Mouse (Mus musculus) hindbrain, embryonic 13.5 days (tissue): ENCODE measurements around the gene Olfr521. TPM values are rescaled to one million over a fixed set of nuclear protein-coding genes. Genes with fewer than 3 reads are reported as not detected.
A peak's percentile ranks its signal among the peaks of the same experiment; 100 is the strongest.
"Not testable (repeated sequence)": the region's sequence is repeated elsewhere in the genome, so short reads cannot be mapped to it uniquely, and the experiment has no call there.

ENCODE experiments used
- ATAC-seq: fragments of 200-750 bp; cut with Nextera tagmentation; 2 replicates; pipeline ENCODE4 v1.8.0; 2017; ENCODE audit warnings: moderate TSS enrichment; ENCODE audit not compliant: low FRiP score
- H3K27ac ChIP-seq: fragments of 300-500 bp; sonication (generic); 2 replicates; pipeline ENCODE4 v1.5.1; 2015; ENCODE audit warnings: inconsistent platforms, mild to moderate bottlenecking, moderate library complexity
- H3K27me3 ChIP-seq: fragments of 300-500 bp; sonication (generic); 2 replicates; pipeline ENCODE4 v1.6.1; 2015; ENCODE audit warnings: mild to moderate bottlenecking, inconsistent platforms
- H3K36me3 ChIP-seq: fragments of 300-500 bp; sonication (generic); 2 replicates; pipeline ENCODE4 v1.6.1; 2015; ENCODE audit warnings: mild to moderate bottlenecking, inconsistent platforms
- H3K4me1 ChIP-seq: fragments of 300-500 bp; sonication (generic); replicated peaks from 2 replicates; pipeline ENCODE4 v1.6.1; 2015; ENCODE audit warnings: inconsistent platforms
- H3K4me2 ChIP-seq: fragments of 300-500 bp; sonication (generic); 2 replicates; pipeline ENCODE4 v1.6.1; 2015; ENCODE audit warnings: inconsistent platforms, mild to moderate bottlenecking, moderate library complexity
- H3K4me3 ChIP-seq: fragments of 300-500 bp; sonication (generic); 2 replicates; pipeline ENCODE4 v1.5.1; 2015; ENCODE audit warnings: mild to moderate bottlenecking, inconsistent platforms
- H3K9ac ChIP-seq: fragments of 300-500 bp; sonication (generic); 2 replicates; pipeline ENCODE4 v1.6.1; 2015; ENCODE audit warnings: mild to moderate bottlenecking, inconsistent platforms
- H3K9me3 ChIP-seq: fragments of 300-500 bp; sonication (generic); 2 replicates; pipeline ENCODE4 v1.6.1; 2016; ENCODE audit warnings: inconsistent platforms
- WGBS: fragments of 180-500 bp; shearing (Covaris S2); methylation state at CpG from one replicate; pipeline ENCODE4 v1.1.7; 2015; 5-methylcytosine and 5-hydroxymethylcytosine counted together
- polyA plus RNA-seq: library from polyadenylated mRNA; unstranded; fragments of >200 nt; fragmentation: Nextera tagmentation; extraction: Ambion mirVana; gene quantifications from 2 replicates; pipeline ENCODE4 v1.2.1, GENCODE M21; 2015

Olfr521 gene
- polyA plus RNA-seq, result not detected in 2 replicates

DNA sequence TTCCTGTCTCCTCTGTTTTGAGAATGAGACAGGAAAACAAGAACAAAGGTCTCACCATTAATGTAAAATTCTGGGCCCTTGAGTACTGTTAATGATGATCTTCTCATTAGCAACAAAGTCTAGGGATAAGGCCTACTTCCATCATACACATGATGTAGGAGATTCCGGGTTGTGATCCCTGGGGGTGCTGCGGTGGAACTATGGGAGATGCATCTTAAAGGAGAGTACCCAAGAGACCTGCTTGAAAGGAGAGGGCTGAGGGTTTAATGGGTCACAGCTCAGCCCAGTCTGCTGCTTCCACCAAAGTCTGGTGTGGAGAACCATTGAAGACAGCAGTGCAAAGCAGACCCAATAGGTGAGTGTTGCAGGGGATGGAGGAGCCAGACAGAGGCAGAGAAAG lies at the start of gene Olfr521:
Olfr521 (plus strand) TSS at position 301 of the 400 bp plus-strand sequence.
- 83% methylated on average over 2 of the region's 2 CpGs for WGBS
- Histone ChIP-seq H3K4me2 (no peak within 1 kb of the TSS), H3K9ac (no peak within 1 kb of the TSS), H3K4me1 (no peaks in the 10 kb centered on the region), H3K27ac (no peak within 1 kb of the TSS), H3K27me3 (no peaks in the 10 kb centered on the region), H3K36me3 (peaks cover 6% of the 10 kb centered on the region; the same call in 1 of the 2 replicates), H3K9me3 (peaks cover 16% of the 10 kb centered on the region), H3K4me3 (no peak within 1 kb of the TSS)
- no peak for ATAC-seq

- Histone ChIP-seq H3K4me1 (no peaks in the 10 kb centered on the region), H3K9ac (no peak overlapping the region), H3K27ac (no peak overlapping the region), H3K4me2 (no peak overlapping the region), H3K36me3 (no peaks in the 10 kb centered on the region), H3K9me3 (peaks cover 2% of the 10 kb centered on the region; the same call in 1 of the 2 replicates), H3K27me3 (no peaks in the 10 kb centered on the region), H3K4me3 (no peak overlapping the region)
- ATAC-seq, result no peak
- 92% methylated on average over 2 of the region's 2 CpGs for WGBS
These were observed 46.8 kb upstream of the Olfr521 start for GRCm38 (mm10) chr7:99716536-99716935.

GRCm38 (mm10) chr7:99729973-99730372 lies 33.3 kb upstream of the Olfr521 start, which contains the start of gene Olfr520:
TSS of gene Olfr520 (plus strand) at chr7:99730273.
- Histone ChIP-seq H3K9ac (no peak within 1 kb of the TSS), H3K4me3 (no peak within 1 kb of the TSS), H3K4me2 (no peak within 1 kb of the TSS), H3K4me1 (no peaks in the 10 kb centered on the region), H3K9me3 (0 out of 2 replicates have a peak, but pooled peaks cover 3% of the 10 kb centered on the region), H3K36me3 (no peaks in the 10 kb centered on the region), H3K27ac (no peak within 1 kb of the TSS), H3K27me3 (no peaks in the 10 kb centered on the region)
- WGBS, result 81% methylated on average over 2 of the region's 2 CpGs
- ATAC-seq, result no peak

DNA sequence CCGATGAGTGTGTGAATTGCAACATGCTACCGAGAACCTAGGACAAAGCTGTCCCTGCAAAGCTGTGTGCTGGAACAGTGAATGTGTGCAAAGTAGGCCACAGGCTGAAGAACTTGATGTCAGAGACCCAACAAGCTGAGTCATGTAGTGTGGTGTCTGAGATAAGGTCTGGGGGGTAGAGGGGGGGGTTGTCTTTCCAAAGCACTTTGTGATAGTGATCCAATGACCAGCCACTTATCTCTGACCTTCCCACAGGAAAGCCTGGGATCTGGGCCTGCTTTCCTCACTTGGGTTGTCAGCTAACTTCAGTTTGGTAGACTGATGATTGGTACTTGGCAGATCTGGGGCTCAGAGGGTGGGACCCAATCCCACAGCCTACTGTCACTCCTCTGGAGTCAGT lies 28.7 kb upstream of the Olfr521 start:
- Histone ChIP-seq H3K27me3 (no peaks in the 10 kb centered on the region), H3K4me3 (no peak overlapping the region), H3K36me3 (no peaks in the 10 kb centered on the region), H3K9me3 (no peaks in the 10 kb centered on the region), H3K9ac (no peak overlapping the region), H3K4me2 (no peak overlapping the region), H3K4me1 (0 out of 2 replicates have a peak, but pooled peaks cover 5% of the 10 kb centered on the region), H3K27ac (no peak overlapping the region)
- no peak for ATAC-seq
- 90% methylated on average over 2 of the region's 2 CpGs for WGBS

- not testable (repeated sequence) for H3K36me3 ChIP-seq, H3K9ac ChIP-seq, H3K4me1 ChIP-seq, H3K4me3 ChIP-seq, H3K4me2 ChIP-seq, ATAC-seq, H3K27ac ChIP-seq, H3K9me3 ChIP-seq, H3K27me3 ChIP-seq
- 94% methylated on average over 9 of the region's 9 CpGs for WGBS
These were observed 27.8 kb upstream of the Olfr521 start for GRCm38 (mm10) chr7:99735491-99735890.

DNA sequence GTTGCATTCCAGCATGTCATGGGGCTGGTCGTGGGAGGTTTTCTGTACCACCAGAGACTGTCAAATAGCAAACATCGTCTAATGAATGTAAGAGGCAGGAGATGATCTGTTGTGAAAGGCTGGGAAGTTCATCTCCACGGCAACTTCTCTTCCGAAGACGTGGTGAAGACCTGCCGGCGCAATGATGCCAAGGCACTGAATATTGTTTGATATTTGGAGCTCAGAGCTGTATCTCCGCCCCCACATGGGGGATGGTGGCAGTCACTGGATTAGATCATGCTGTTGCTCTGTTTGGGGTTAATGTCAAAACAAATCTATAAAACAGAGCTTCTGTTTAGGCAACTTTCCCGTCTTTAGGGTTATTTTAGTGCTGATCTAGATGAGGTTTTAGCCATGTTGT lies 24.0 kb upstream of the Olfr521 start:
- Histone ChIP-seq H3K4me2 (no peak overlapping the region), H3K4me1 (0 out of 2 replicates have a peak, but pooled peaks cover 5% of the 10 kb centered on the region), H3K4me3 (no peak overlapping the region), H3K9ac (no peak overlapping the region), H3K9me3 (no peaks in the 10 kb centered on the region), H3K36me3 (no peaks in the 10 kb centered on the region), H3K27ac (no peak overlapping the region), H3K27me3 (no peaks in the 10 kb centered on the region)
- 49% methylated on average over 9 of the region's 9 CpGs for WGBS
- no peak for ATAC-seq

GRCm38 (mm10) chr7:99781385-99781784 lies 18.1 kb downstream of the Olfr521 start:
- Histone ChIP-seq H3K27me3 (no peaks in the 10 kb centered on the region), H3K36me3 (no peaks in the 10 kb centered on the region), H3K9ac (no peak overlapping the region), H3K27ac (no peak overlapping the region), H3K4me2 (no peak overlapping the region), H3K4me3 (no peak overlapping the region), H3K9me3 (no peaks in the 10 kb centered on the region), H3K4me1 (no peaks in the 10 kb centered on the region)
- no peak for ATAC-seq
- WGBS, result 75% methylated on average over 5 of the region's 5 CpGs

- no peak overlapping the region for H3K9ac ChIP-seq
- no peak overlapping the region for H3K4me3 ChIP-seq
- ATAC-seq, result no peak
- H3K4me1 ChIP-seq, result no peaks in the 10 kb centered on the region
- no peak overlapping the region for H3K27ac ChIP-seq
- no peak overlapping the region for H3K4me2 ChIP-seq
- WGBS, result 70% methylated on average over 2 of the region's 2 CpGs
- H3K36me3 ChIP-seq, result no peaks in the 10 kb centered on the region
- no peaks in the 10 kb centered on the region for H3K9me3 ChIP-seq
- H3K27me3 ChIP-seq, result no peaks in the 10 kb centered on the region
These were observed 18.6 kb downstream of the Olfr521 start for GRCm38 (mm10) chr7:99781916-99782315.

DNA sequence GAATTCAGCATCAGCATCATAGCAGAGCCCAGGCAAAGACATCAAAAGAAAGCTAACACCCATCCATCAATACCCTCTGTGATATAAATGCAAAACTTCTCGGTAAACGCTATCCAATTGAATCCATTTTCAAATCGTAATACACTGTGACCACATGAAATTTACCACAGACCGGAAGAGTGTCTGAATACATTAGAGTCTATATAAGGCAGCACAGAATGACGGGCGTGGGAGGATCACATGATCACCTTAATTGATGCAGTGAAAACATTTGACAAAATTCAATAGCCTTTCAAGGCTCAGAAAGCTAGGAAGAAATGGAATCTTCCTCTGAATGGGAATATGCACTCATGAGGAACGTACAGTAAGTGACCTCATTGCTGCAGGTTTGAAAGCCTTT lies 20.1 kb downstream of the Olfr521 start:
- Histone ChIP-seq H3K4me3 (no peak overlapping the region), H3K9ac (no peak overlapping the region), H3K4me2 (no peak overlapping the region), H3K27me3 (no peaks in the 10 kb centered on the region), H3K4me1 (peaks cover 14% of the 10 kb centered on the region), H3K9me3 (no peaks in the 10 kb centered on the region), H3K27ac (no peak overlapping the region), H3K36me3 (no peaks in the 10 kb centered on the region)
- no peak for ATAC-seq
- WGBS, result 68% methylated on average over 7 of the region's 7 CpGs

DNA sequence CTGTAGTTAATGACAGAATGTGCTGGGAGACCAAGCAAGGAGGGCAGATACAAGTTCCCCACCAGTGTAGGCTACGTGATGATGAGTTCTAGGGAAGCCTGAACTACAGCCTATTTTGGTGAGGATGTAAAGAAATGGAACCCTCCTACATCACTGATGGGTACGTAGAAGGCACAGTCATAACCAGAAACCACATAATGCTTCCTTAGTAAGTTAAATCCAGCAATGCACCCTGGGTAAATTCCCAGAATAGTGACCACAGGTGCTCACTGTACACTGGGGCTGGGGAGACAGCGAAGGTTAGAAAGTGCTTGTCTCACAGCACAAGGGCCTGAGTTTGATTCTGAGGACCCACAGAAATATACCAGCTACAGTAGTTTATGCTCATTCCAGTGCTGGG lies 22.2 kb downstream of the Olfr521 start:
- no peaks in the 10 kb centered on the region for H3K27me3 ChIP-seq
- no peak overlapping the region for H3K9ac ChIP-seq
- no peak overlapping the region for H3K27ac ChIP-seq
- ATAC-seq, result no peak
- no peaks in the 10 kb centered on the region for H3K36me3 ChIP-seq
- H3K9me3 ChIP-seq, result no peaks in the 10 kb centered on the region
- H3K4me3 ChIP-seq, result no peak overlapping the region
- peaks cover 20% of the 10 kb centered on the region for H3K4me1 ChIP-seq
- WGBS, result 87% methylated on average over 3 of the region's 3 CpGs
- H3K4me2 ChIP-seq, result no peak overlapping the region

DNA sequence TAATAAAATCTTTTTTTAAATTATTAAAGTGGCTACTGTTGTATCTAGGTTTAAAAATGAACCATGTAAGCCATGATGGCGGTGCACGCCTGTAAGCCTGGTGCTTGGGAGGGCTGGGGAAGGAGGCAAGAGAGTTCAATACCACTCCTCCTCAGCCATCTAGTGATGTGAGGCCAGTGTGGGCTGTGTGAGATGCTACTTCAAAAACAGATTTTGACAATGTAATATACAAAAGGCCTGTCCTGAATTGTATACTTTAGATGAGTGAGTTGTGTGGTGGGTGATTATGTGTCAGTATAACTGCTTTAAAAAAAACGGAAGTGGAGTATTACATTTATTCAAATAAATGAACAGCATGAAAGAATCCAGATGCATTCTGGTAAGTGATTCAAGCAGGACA lies 23.5 kb downstream of the Olfr521 start:
- no peak overlapping the region for H3K9ac ChIP-seq
- WGBS, result 79% methylated on average over 3 of the region's 3 CpGs
- H3K4me2 ChIP-seq, result no peak overlapping the region
- no peaks in the 10 kb centered on the region for H3K27me3 ChIP-seq
- no peaks in the 10 kb centered on the region for H3K9me3 ChIP-seq
- H3K27ac ChIP-seq, result no peak overlapping the region
- ATAC-seq, result no peak
- peaks cover 27% of the 10 kb centered on the region for H3K4me1 ChIP-seq
- H3K4me3 ChIP-seq, result no peak overlapping the region
- no peaks in the 10 kb centered on the region for H3K36me3 ChIP-seq

DNA sequence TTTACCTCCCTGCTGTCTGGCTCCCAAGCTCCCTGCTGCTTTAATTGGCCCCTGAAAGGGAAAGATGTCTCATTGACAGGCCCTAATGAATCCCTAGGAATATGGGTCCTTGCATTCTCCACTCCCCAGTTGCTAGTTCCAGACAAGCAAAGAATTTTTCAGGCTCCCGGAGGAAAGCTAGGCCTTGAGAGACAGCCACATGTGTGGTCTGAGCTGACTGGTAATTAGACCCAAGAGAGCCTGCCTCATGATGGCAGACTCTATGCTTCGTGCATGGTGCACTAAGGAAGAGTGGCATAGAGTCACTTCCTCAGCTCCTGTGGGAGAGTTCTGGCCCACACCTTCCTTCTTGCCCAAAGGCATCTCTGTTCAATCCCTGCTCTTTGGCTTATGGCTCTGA lies 24.6 kb downstream of the Olfr521 start:
- Histone ChIP-seq H3K27ac (peak overlapping the region; percentile 55; the same call in 1 of the 2 replicates), H3K27me3 (no peaks in the 10 kb centered on the region), H3K4me3 (no peak overlapping the region), H3K4me1 (peaks cover 27% of the 10 kb centered on the region), H3K9me3 (no peaks in the 10 kb centered on the region), H3K36me3 (no peaks in the 10 kb centered on the region), H3K4me2 (no peak overlapping the region), H3K9ac (no peak overlapping the region)
- WGBS, result 27% methylated on average over 2 of the region's 2 CpGs
- no peak for ATAC-seq

DNA sequence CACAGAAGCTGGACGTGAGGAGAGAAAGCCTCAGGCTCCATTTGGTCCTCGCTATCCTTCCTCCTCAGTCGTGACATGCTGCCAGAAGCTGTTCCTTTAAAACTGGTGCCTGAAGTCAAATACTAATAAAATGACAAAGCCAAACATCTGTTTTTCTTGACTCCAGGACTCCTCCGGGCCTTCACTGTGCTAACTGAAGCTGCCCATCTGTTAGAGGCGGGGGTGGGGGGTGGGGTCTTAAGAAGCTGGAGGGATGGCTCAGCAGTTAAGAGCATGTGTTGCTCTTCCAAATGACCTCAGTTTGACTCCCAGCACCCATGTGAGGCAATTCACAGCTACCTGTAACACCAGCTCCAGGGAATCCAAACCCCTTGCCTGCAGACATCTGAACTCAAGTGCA lies 25.3 kb downstream of the Olfr521 start:
- Histone ChIP-seq H3K27ac (peak overlapping the region; percentile 55; the same call in 1 of the 2 replicates), H3K9me3 (no peaks in the 10 kb centered on the region), H3K9ac (no peak overlapping the region), H3K4me2 (no peak overlapping the region), H3K27me3 (no peaks in the 10 kb centered on the region), H3K36me3 (no peaks in the 10 kb centered on the region), H3K4me1 (peaks cover 27% of the 10 kb centered on the region), H3K4me3 (no peak overlapping the region)
- no peak for ATAC-seq
- WGBS, result 39% methylated on average over 5 of the region's 5 CpGs
